Mouse (Mus musculus) T-helper 17 cell (primary cell): Measurements from ENCODE around the gene Eif4g3.
"Not testable (repeated sequence)": the region's sequence is repeated elsewhere in the genome, so short reads cannot be mapped to it uniquely, and the experiment has no call there.

Experiments
- in situ Hi-C, 2 experiments: fragments of 300-600 bp; cut with MboI, MseI; formaldehyde crosslinking; loops; 1 replicate in 1 of 2; 2 replicates in 1 of 2; pipeline ENCODE4 v1.15.1; 2025; ENCODE audit warnings: high pct_unique_total_duplicates in 2 of 2

Gene Eif4g3

GRCm38 (mm10) chr4:138056658-138057057 lies 63.8 kb downstream of the Eif4g3 start:
- in situ Hi-C loops, result no loop called here

DNA sequence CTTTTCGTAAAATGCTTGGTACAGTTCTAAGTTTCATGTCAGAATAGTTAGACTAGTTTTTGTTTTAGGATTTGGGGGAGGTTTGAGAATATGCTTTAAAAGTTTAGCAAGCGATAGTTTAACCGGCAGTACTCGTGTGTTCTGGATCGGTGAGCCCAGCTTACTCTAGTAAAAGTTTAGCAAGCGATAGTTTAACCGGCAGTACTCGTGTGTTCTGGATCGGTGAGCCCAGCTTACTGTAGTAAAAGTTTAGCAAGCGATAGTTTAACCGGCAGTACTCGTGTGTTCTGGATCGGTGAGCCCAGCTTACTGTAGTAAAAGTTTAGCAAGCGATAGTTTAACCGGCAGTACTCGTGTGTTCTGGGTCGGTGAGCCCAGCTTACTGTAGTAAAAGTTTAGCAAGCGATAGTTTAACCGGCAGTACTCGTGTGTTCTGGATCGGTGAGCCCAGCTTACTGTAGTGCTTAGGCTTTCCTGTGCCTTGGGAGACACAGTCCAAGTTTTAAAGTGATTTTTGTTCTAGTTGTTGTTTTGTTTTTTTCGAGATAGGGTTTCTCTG lies 64.5 kb downstream of the Eif4g3 start:
- in situ Hi-C loops, result not testable (repeated sequence)

- in situ Hi-C loops, result no loop called here
Observed at GRCm38 (mm10) chr4:138061161-138061560, 68.3 kb downstream of the Eif4g3 start.

- in situ Hi-C loops, result no loop called here
Observed at GRCm38 (mm10) chr4:138063372-138064265, 70.8 kb downstream of the Eif4g3 start.

DNA sequence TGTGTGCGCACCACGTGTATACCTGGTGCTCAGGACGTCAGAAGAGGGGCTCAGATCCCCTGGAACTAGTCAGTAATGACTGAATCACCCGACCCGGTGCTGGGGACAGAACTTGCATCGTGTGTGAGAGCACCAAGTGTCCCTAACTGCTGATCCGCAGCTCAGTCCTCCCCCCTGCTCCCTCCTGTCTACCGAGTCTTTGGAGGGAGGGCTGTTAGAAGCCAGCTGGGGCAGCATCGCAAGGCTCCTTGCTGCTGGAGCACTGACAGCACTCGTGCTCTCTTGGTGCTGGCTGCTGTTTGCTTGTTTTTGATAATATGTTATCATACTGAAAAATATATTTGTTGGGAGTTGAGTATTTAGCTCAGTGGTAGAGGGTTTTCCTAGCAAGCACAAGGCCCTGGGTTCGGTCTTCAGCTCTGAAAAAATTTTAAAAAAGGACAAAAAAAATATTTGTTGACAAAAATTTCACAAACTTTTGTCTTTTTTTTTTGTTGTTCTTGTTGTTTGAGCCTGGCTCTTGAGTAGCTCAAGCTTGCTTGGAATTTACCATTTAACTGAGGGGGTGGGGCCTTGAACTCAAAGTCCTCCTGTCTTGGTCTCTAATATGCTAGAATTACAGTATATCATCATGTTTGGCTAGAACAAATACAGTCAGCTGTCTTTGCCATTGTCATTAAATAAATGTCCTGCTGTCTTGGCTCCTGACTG lies 72.2 kb downstream of the Eif4g3 start:
- in situ Hi-C loops, result no loop called here

DNA sequence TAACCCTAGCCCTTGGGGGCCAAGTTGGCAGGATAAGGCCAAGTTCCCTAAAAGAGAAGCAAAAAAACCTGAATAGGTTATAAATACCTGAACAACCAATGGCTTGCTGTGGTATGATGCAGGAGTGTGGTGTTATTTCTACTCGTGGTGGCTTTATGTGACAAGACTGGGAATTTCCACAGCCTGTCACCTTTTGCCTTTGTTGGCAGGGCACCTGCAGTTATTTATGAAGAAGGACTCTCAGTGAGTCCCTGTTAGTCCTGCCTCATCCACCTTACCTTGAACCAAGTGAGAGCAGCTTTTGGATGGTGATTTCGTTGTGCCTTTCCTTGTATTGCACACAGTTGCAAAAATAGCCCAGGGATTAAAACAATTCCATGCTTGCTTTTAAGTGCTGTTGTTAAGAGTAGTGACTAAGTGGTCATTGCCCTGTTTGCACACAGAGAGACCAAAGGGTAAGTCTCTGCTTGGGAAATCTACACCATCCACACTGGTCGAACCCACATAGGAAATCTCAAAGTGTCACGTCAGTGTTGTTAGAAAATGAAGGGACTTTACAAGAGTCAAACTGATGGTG lies 72.9 kb downstream of the Eif4g3 start:
- in situ Hi-C loops, result no loop called here

DNA sequence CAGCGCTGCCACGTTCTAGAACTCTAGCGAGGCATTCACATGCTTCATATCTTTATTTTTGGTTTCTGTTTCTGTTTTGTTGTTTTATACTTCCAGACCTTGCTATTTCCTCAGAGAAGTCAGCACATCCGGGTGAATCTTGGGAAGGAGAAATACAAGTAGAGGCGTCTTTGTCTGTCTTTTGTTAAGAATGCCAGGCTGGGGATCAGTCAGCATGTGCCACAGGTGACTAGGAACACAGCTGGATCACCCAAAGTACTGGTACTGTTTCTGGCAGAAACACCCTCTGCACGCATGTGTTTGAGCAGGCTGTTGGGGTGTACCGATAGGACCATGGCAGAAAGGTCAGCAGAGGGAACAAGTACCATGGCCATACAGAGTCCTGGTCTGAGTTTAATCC lies 73.6 kb downstream of the Eif4g3 start:
- in situ Hi-C loops, result no loop called here

DNA sequence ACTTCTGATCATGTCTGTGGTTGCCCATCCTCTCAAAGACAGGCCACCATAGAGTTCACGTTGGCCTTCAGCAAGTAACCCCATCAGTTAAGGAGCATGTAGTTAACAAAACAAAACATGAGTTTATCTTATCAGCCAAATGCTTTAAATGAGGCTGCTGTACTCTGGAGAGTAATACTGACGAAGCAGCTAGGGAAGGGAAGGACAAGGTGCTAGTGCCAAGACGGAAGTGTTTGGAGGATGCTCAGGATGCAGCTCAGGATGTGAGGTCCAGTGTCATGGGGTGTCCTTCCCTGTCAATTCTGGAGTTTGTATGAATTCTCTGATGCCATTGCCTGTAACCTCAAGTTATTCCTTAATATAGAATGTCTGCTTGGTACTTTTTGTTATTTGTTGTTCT lies 75.0 kb downstream of the Eif4g3 start:
- in situ Hi-C loops, result no loop called here

- in situ Hi-C loops, result no loop called here
Observed at GRCm38 (mm10) chr4:138068598-138068997, 75.8 kb downstream of the Eif4g3 start.

DNA sequence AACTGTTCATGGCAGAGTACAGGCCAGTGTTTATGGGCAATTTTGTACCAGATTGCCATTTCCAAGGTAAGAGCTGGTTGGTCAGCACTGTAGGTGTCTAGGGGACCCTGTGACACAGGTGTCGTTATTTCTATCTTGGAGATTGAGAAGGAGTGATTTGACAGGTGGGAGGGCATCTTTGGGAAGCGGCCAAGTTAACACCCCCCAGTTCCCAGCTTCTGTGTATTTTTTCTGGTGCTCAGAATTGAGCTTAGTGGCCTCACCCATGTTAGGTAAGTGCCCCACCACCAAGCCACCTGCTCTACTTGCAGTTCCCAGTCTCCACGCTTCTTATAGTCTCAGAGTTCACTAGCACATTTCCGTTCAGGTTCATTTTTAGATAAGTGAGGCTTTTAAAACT lies 76.5 kb downstream of the Eif4g3 start:
- in situ Hi-C loops, result no loop called here

DNA sequence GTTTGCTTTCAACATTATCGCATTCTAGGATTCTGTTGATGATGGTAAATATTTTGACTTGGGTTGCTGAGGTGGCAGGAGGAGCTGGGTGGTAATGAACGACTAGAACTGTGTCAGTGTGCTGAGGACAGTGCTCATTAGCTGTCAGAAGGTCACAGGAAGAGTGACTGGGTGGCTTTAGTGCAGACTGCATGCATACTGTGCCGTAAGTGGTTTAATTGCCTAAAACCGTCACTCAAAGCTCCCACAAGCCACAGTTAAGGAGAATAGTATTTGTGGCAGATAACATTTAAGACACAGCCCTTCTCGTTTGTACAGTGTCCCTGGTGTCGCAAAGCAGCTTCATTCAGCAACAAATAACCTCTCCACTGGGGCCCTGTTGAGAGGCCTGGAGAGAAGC lies 78.7 kb downstream of the Eif4g3 start:
- in situ Hi-C loops, result no loop called here

- in situ Hi-C loops, result no loop called here
Observed at GRCm38 (mm10) chr4:138073086-138073485, 80.3 kb downstream of the Eif4g3 start.

DNA sequence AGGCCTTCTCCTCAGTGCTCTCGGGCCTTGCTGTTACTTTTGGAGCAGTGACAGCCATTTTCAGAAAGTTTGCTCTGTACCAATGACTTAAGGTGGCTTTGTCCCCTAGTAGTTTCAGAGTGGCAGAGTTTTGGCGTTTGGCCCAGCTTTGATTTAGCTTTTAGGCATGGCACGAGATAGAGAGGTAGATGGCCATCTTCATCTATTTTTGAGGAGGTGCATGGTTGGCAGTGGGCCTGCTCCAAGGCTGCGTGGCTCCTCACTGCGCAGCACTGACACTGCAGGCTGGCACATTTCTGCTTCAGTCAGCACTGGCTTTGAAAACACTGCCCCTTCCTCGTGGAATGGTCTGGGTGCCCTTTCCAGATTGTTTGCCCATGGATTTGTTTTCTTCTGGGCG lies 80.7 kb downstream of the Eif4g3 start:
- in situ Hi-C loops, result no loop called here

DNA sequence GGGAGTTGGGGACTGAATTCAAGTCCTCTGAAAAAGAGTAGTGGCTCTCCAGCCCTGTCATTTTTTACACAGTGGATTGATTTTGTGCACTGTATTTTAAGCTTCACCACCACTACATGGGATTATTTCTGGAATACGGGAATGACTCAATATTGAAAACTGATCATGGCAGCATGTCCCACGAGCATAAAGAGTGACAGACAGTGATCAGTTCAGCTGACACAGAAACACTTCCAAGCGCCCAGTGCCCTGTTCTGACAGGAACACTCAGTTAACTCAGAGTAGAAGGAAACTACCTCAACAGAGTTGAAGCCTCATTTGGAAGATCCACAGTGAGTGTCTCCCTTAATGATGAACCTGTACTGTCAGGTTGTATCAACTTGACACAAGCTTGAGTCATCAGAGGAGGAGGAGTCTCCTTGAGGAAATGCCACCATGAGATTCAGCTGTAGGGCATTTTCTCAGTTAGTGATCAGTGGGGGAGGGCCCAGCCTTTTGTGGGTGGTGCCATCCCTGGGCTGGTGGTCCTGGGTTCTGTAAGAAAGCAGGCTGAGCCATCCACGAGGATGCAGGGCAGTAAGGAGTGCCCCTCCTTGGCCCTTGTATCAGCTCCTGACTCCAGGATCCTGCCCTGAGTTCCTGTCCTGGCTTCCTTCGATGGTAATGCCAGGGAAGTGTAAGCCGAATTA lies 82.2 kb downstream of the Eif4g3 start:
- in situ Hi-C loops, result no loop called here

DNA sequence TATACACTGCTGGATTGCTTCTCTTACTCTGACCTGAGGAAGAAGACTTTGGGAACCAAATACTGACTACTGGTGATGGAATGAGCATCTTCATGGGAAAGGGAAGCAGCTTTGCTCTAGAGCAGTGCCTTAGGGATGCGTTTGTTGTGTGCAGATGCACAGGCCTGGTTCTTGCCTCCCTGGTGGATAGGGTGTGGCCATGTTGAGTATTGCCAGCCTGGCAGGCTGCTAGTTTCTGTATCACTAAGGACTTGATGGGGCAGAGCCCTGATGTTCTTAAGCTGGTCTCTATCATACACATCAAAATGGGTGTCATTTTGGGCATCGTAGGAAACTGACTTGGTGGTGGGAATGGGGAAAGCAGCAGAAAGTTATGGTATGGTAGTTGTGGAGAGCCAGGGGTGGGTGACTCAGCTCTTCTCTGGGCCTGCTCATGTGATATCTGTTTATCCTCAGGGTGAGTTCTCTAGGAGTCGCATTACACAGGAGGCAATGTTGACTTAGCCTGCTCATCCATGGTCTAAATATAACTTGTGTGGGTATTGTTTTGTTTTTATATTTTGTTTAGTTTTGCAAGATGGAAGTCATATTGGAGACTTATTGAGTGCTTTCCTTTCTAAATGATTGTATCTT lies 85.0 kb downstream of the Eif4g3 start:
- in situ Hi-C loops, result no loop called here

DNA sequence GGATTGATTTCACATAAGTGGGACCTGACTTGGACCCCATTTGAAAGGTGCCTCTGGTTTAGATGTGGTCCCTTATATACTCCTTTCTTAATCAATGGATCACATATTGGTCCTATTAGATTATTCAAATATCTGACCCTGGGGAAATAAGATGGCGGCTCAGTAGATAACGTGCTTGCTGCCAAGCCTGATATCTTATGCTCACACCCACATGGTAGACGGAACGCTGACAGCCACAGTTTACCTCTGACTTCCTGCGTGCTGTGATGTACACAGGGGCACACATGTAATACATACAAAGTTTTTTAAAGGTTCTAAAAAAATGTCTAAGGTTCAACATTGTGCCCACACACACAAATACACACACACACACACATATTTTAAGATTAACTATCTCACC lies 86.4 kb downstream of the Eif4g3 start:
- in situ Hi-C loops, result no loop called here

- in situ Hi-C loops, result no loop called here
Observed at GRCm38 (mm10) chr4:138082466-138082865, 89.6 kb downstream of the Eif4g3 start.

DNA sequence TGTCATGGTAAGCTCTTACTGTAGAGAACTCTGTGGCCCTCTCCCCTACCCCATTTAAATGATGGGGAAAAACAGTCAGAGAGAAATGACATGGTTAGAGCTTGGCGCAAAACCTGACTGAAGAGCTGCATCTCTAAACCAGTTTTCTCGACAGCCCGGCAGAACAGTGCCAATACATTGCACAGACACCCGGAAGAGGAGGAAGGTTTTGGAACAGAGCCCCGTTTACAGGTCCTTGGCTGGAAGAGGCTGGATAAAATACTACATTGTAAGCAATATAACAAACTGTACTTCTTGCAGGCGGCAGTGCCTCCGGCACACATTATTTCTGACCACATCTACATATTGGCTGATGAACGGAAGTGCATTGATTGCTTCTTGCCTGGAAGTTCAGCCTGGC lies 91.3 kb downstream of the Eif4g3 start:
- in situ Hi-C loops, result no loop called here

DNA sequence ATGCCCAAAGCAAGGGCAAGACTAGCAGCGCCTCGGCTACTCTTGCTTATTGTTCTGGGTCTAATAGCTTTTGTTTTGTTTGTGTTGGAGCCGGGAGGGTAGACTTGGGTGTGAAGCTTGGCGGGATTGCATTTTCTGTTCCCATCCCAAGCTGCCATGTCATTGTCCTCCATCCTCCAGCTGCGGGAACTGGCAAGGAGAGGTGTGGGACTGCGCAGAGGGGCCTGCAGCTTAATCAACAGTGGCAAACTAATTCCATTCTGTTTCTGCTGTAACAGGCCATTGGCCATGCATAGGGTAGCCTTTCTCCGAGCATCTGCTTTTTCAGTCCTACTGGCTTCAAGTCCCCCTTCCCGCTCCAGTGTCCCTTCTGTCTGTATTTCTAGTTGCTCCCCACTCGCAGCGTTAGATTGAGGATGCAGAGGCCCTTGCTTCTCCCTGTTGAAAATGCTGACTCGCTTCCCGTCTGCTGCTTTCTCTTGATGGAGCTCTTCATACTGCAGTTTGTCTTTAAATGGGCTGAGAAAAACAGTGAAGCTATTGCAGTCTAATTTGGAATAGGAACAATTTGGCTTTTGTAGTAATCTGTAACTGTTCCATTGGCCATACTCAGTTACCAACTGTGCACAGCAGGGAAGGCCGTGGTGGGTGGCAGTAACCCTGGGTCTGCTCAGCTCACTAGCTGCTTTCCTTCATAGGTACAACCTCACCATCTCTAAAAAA lies 92.2 kb downstream of the Eif4g3 start:
- in situ Hi-C loops, result no loop called here

DNA sequence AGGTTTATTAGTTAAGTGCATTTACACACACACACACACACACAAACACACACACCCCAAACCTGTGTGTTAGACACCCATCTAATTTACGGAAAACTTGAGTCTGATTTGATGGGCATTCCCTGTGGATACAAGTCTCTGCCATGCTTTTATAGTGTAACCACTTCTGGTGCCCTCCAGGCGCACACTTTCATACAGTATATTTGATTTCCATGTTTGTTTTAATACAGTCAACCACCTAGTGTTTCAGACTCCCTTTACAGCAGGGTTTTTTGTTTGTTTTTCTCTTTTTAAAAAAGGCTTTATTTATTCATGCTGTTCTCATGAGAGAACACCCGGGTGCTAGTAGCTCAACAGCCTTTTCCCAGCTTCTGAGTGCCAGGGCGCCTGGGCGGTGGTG lies 94.1 kb downstream of the Eif4g3 start:
- in situ Hi-C loops, result no loop called here

- in situ Hi-C loops, result no loop called here
Observed at GRCm38 (mm10) chr4:138089512-138089911, 96.7 kb downstream of the Eif4g3 start.
